Mouse (Mus musculus): ENCODE results near the gene Rgmb. TPM values are rescaled to one million over a fixed set of nuclear protein-coding genes. Genes with fewer than 3 reads are reported as not detected.
A peak's percentile ranks its signal among the peaks of the same experiment; 100 is the strongest.

Rgmb gene
- polyA plus RNA-seq, 1 experiment from 2014 or later: 30.5 TPM

DNA sequence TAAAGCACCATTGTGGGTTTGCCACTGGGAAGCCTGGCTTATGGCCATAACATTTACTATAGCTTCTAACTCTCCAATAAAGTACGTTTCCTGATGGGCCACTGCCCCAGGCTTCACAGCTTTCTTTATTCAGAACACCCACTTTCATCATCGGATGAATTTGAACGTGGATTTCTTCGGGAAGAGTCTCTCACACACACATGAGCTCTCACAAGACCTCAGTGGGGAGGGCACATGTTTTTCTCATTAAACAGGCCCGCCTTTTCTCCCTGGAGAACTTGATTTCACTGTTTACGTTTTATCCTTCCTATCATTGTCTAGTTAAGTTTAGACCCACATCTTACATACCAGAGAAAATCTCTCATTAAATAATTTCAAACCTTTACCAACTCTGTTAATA, 10.7 kb downstream of the Rgmb start:
- H3K9me3 ChIP-seq: no peaks in the 10 kb centered on the region
- ATAC-seq: no peak
- H3K4me2 ChIP-seq (replicated peaks): 0 out of 2 replicates have a peak overlapping the region, but pooled peaks have one; percentile 2
- no peaks in the 10 kb centered on the region for H3K27me3 ChIP-seq (replicated peaks)
- H3K9ac ChIP-seq: no peak overlapping the region
- 69% methylated on average over 6 of the region's 6 CpGs for WGBS
- H3K4me1 ChIP-seq (replicated peaks): peaks cover 17% of the 10 kb centered on the region; the same call in 1 of the 2 replicates
- peaks cover 10% of the 10 kb centered on the region for H3K36me3 ChIP-seq
- H3K27ac ChIP-seq: no peak overlapping the region
- no peak overlapping the region for H3K4me3 ChIP-seq (replicated peaks)

DNA sequence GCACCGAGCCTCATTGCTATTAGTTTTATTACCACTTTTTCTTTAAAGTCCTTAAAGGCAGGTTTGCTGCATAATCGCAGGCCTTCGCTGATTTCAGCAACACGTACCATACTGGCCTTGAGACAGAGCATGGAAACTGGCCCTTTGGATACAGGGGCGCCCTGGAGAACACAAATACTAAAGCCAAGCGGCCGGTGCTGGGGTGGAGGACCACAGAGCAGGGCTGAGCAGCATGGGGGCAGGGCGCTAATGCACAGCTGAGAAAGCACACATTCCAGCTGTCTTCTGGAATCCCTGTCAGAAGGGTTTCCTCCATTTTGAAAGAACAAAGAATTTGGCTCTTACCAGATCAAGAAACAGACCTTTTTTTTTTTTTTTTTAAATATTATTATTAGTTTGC, 12.5 kb downstream of the Rgmb start:
- H3K4me1 ChIP-seq (replicated peaks): peaks cover 14% of the 10 kb centered on the region; the same call in 1 of the 2 replicates
- peaks cover 10% of the 10 kb centered on the region for H3K36me3 ChIP-seq
- H3K27ac ChIP-seq: no peak overlapping the region
- no peaks in the 10 kb centered on the region for H3K9me3 ChIP-seq
- no peaks in the 10 kb centered on the region for H3K27me3 ChIP-seq (replicated peaks)
- H3K4me3 ChIP-seq (replicated peaks): no peak overlapping the region
- no peak overlapping the region for H3K9ac ChIP-seq
- ATAC-seq: no peak
- H3K4me2 ChIP-seq (replicated peaks): no peak overlapping the region
- WGBS: 83% methylated on average over 8 of the region's 8 CpGs

DNA sequence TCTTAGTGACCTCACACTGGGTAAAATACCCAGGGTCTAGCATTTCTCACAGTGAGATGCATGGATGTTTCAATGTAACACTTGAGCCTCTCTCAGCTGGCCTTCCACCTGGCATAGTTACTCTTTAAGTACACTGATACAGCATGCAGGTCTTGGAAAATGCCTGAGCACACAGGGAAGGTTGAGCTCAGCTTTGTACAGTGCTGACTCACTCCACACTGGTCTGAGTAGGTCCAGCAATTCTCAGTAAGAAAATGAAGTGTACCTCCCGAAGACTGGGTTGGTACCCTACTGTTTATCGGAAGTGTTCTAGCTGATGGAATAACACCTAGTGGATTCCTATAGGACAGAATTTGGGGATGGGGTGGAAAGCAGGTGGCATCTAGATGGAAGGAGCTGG, 13.2 kb downstream of the Rgmb start:
- Histone ChIP-seq H3K27me3 (replicated peaks) (no peaks in the 10 kb centered on the region), H3K9ac (no peak overlapping the region), H3K9me3 (no peaks in the 10 kb centered on the region), H3K36me3 (peaks cover 10% of the 10 kb centered on the region), H3K27ac (no peak overlapping the region), H3K4me1 (replicated peaks) (peaks cover 15% of the 10 kb centered on the region; the same call in 1 of the 2 replicates), H3K4me3 (replicated peaks) (no peak overlapping the region), H3K4me2 (replicated peaks) (no peak overlapping the region)
- no peak for ATAC-seq
- 89% methylated on average over 2 of the region's 2 CpGs for WGBS

DNA sequence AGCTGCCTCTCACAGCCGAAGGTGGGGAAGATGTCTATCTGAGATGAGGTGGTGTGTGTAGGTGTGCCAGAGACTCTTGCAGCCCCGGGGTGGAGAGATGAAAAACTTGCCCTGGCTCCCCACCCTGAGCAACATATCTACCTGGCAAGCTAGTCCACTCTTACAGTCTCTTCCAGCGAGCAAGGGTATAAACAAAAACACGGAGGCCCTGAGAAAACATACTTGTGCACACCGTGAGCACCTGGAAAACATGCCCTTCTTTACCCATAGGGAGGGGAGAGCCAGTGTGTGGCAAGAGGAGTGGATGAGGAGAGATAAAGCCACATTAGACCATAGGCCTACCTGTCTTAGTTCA, 13.8 kb downstream of the Rgmb start:
- ATAC-seq: no peak
- no peaks in the 10 kb centered on the region for H3K27me3 ChIP-seq (replicated peaks)
- H3K36me3 ChIP-seq: peaks cover 10% of the 10 kb centered on the region
- H3K4me3 ChIP-seq (replicated peaks): no peak overlapping the region
- peaks cover 11% of the 10 kb centered on the region; the same call in 1 of the 2 replicates for H3K4me1 ChIP-seq (replicated peaks)
- H3K9ac ChIP-seq: no peak overlapping the region
- no peaks in the 10 kb centered on the region for H3K9me3 ChIP-seq
- no peak overlapping the region for H3K4me2 ChIP-seq (replicated peaks)
- H3K27ac ChIP-seq: no peak overlapping the region
- WGBS: 77% methylated on average over 5 of the region's 5 CpGs

DNA sequence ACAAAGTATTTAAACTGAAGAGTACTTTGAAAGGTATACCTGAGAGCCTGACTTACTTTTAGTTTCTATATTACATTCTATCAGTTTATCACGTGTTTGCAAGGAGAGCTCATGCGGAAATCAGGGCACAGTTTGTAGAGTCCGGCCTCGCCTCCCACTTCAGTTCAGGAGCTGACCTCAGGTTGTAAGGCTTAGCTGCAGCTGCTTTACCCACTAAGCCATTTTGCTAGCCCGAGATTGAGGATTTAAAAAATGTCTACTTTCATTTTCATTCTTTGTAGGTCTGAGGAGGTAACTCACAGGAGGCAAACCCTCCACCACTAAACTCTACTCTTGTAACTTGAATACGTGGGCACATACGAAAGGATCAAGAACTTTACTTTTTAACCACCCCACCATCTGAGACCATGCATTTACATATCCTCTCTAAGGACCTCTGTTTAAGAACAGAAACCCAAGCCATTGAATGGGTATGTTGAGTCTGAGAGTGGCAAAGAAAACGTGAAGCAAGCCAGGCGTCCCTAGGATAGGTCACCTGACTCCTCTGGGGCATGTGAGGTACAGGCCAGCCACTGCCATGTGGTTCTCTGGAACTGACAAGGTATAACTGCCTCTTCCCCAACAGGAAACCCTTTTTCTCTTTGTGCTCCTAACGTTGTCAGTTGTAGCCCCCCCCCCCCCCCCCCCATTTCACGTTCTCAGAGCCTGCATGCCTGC, 14.3 kb downstream of the Rgmb start:
- Histone ChIP-seq H3K4me2 (replicated peaks) (no peak overlapping the region), H3K4me3 (replicated peaks) (no peak overlapping the region)
- no peak for ATAC-seq

DNA sequence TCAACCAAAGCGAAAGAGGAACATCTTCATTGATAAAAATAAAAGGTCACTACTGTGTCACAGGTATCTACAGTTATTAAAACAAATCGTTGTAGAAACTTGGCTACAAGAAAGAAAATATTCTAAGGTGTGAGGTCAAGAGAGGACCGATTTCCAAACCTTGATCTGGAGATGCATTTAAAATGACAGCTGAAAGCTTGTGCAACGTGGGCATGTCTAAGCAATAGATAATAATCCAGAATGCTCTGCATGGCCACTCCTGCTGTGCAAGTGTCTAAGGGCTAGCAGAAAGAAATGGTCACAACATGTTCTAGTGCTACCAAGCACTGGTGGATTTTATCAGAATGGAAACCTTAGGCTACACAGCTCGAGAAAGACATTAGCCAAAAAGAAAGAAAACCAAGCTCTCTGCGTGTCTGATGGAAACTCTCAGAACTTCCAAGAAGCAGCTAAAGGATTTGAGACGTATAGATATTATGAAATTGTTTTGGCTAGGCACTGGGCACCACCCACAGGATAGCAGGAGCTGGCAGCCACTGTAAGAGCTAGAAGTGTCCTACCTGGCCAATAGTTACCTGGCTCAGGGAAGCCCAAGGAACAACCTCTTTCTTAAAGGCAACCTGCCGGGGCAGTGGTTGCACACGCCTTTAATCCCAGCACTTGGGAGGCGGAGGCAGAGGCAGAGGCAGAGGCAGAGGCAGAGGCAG, 15.4 kb downstream of the Rgmb start:
- no peak for ATAC-seq
- Histone ChIP-seq H3K27me3 (replicated peaks) (no peaks in the 10 kb centered on the region), H3K4me1 (replicated peaks) (peaks cover 14% of the 10 kb centered on the region; the same call in 1 of the 2 replicates), H3K4me3 (replicated peaks) (no peak overlapping the region), H3K9me3 (no peaks in the 10 kb centered on the region), H3K36me3 (peaks cover 10% of the 10 kb centered on the region), H3K4me2 (replicated peaks) (no peak overlapping the region), H3K9ac (no peak overlapping the region), H3K27ac (no peak overlapping the region)
- WGBS: 87% methylated on average over 10 of the region's 10 CpGs

More for the DNA sequence above, 14.3 kb downstream of the Rgmb start:
- Histone ChIP-seq H3K9ac (no peak overlapping the region), H3K9me3 (no peaks in the 10 kb centered on the region), H3K27me3 (replicated peaks) (no peaks in the 10 kb centered on the region), H3K4me1 (replicated peaks) (peaks cover 11% of the 10 kb centered on the region; the same call in 1 of the 2 replicates), H3K36me3 (peaks cover 10% of the 10 kb centered on the region), H3K27ac (no peak overlapping the region)
- WGBS: 81% methylated on average over 11 of the region's 11 CpGs

DNA sequence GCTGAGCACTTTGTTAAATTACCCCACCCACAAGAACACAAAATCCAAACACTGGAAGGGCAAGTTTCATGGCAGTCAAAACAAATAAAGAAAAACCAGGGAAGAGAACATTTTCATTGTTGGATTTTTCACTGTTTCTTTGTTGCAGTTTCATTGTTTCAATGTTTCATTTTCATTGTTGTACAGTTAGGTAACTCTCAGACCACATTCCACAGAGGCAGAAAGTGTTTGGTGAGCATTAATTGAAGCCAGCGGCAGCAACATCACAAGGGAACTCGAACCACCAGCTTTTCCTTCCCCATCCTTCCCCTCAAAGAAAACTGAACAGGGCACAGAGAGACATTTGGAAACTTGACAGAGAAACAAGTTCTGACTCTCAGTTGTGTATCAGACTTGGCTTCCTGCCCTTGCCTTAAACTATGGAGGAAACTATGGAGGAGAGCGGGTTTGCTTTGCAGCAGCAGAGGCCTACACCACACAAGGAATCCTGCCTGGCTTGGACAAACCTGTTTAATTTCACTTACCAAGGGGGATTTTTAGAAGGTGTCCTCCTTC, 17.1 kb downstream of the Rgmb start:
- Histone ChIP-seq H3K9me3 (no peaks in the 10 kb centered on the region), H3K27ac (no peak overlapping the region), H3K4me1 (replicated peaks) (peaks cover 11% of the 10 kb centered on the region; the same call in 1 of the 2 replicates), H3K27me3 (replicated peaks) (no peaks in the 10 kb centered on the region), H3K4me2 (replicated peaks) (no peak overlapping the region), H3K4me3 (replicated peaks) (no peak overlapping the region), H3K36me3 (peaks cover 10% of the 10 kb centered on the region), H3K9ac (no peak overlapping the region)
- 65% methylated on average over 3 of the region's 3 CpGs for WGBS
- no peak for ATAC-seq

DNA sequence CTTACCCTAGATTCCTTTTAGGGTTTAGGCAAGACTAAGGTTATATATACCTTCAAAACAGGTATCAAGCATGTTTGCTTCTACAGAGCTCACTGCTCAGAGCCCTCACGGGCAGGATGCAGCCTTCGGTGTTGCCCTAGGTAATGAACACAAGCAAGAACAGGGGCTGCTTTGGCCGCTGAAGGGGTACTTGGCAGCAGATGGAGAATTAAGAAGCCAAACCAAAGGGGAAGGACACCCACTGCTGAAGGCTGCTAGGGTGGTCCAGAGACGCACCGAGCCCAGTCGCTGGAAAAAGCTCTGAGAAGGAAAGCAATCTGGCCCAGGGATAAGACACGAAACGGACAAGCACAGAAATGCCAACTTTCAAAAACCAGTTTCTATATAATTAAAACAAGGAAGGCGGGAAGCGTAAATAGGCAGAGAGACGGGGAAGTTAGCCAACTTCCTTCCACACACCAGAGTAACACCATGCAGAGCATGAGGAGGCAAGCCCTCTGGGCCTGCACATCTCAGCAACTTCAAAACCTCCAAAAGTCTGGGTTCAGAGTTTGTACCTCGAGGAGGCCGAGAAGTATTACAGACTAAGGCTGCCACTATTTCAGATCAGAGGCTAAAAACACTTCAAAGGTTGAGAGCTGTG, 18.6 kb downstream of the Rgmb start:
- peaks cover 9% of the 10 kb centered on the region; the same call in 1 of the 2 replicates for H3K4me1 ChIP-seq (replicated peaks)
- 80% methylated on average over 13 of the region's 13 CpGs for WGBS
- no peak overlapping the region for H3K9ac ChIP-seq
- H3K4me3 ChIP-seq (replicated peaks): no peak overlapping the region
- H3K27ac ChIP-seq: no peak overlapping the region
- no peaks in the 10 kb centered on the region for H3K9me3 ChIP-seq
- H3K4me2 ChIP-seq (replicated peaks): no peak overlapping the region
- no peaks in the 10 kb centered on the region for H3K27me3 ChIP-seq (replicated peaks)
- no peaks in the 10 kb centered on the region; the same call in 1 of the 2 replicates for H3K36me3 ChIP-seq
- no peak for ATAC-seq

DNA sequence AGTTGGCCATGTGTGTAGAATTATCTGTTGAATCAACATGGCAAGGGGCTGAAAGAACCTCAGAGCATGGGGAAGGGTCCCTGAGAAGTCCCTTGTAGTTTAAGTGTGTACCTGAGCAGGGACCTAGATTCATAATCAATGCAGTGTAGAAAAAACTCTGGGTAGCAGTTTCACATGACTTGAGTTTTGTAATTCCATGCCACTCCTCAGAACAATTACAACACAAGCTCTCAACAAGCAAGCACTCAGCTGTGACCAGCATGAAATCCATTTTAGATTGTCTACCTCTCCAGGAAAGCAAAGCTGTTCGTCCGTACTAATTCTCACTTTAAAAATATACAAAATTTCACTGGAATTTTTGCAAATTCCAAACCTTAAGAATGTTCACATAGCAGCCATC, 20.9 kb downstream of the Rgmb start:
- H3K9me3 ChIP-seq: no peaks in the 10 kb centered on the region
- peaks cover 9% of the 10 kb centered on the region; the same call in 1 of the 2 replicates for H3K4me1 ChIP-seq (replicated peaks)
- H3K27ac ChIP-seq: no peak overlapping the region
- H3K9ac ChIP-seq: no peak overlapping the region
- 76% methylated on average over 2 of the region's 2 CpGs for WGBS
- H3K27me3 ChIP-seq (replicated peaks): no peaks in the 10 kb centered on the region
- ATAC-seq: no peak
- no peak overlapping the region for H3K4me3 ChIP-seq (replicated peaks)
- H3K36me3 ChIP-seq: peaks cover 6% of the 10 kb centered on the region
- H3K4me2 ChIP-seq (replicated peaks): no peak overlapping the region

DNA sequence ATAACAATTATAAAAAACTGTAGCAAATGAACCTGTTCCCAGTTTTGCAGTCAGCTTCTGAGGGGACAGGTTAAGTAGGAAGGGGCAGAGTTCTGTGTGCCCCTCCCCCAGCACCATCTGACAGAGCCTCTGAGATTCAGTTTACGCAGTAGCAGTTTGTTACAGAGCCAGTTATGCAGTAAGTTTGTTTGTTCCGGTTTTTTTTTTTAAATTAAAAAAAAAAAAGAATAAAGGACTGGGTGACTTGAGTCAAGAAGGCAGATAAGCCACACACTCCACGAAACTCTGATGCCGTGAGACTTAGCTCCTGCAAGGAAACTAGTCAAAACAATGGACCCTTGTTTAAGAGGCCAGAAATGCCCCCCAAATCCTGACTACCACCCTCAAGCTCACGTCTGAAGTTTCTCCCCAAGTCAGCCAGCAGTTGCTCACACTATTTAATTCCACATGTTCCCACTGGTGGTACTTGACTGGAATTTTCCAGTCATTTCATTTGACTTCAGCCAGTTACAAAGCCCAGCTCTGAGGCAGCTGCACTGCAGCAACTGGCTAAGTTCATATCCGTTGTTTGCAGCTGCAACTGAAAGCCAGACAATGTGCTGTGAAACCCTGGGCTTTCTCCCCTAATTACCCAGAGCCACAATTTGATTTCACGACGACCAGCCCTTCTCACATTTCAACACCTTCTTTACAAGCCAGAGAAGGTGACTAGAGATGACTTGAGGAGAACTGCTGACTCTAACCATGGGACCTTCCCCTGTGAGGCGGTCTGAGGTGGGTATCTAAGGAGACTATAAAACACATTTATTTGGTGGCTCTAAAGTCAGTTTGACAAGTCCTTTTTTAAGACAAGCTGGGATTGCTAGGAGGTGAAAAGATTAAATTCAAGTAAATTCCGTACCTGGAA, 22.1 kb downstream of the Rgmb start:
- Histone ChIP-seq H3K36me3 (peaks cover 6% of the 10 kb centered on the region), H3K4me3 (replicated peaks) (no peak overlapping the region), H3K27me3 (replicated peaks) (no peaks in the 10 kb centered on the region), H3K9ac (no peak overlapping the region), H3K9me3 (no peaks in the 10 kb centered on the region), H3K27ac (no peak overlapping the region), H3K4me2 (replicated peaks) (no peak overlapping the region), H3K4me1 (replicated peaks) (peaks cover 5% of the 10 kb centered on the region; the same call in 1 of the 2 replicates)
- WGBS: 30% methylated on average over 10 of the region's 10 CpGs
- ATAC-seq: 0 out of 2 replicates have a peak, but pooled peaks have one; percentile 18

DNA sequence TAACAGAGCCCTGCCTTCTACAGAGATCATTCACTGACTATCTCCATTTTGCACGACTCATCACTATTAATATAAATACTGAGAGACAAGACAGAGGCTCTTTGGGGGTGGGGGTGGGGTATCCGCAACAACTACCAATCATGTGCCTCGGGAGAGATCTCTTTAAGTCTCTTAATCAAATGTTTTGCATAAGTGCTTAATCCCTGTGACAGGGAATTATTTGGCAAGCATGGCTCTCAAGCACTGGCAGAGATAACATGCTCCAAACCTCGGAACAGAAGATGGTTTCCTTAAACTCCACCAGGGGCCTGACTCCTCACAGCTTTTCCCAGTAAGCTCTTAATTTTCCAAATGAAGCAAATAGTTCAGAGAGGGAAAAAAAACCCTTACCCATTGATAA, 22.8 kb downstream of the Rgmb start:
- no peak for ATAC-seq
- 0 out of 2 replicates have a peak, but pooled peaks cover 3% of the 10 kb centered on the region for H3K4me1 ChIP-seq (replicated peaks)
- no peaks in the 10 kb centered on the region for H3K27me3 ChIP-seq (replicated peaks)
- H3K4me2 ChIP-seq (replicated peaks): no peak overlapping the region
- 42% methylated on average over 4 of the region's 4 CpGs for WGBS
- no peak overlapping the region for H3K27ac ChIP-seq
- H3K9me3 ChIP-seq: no peaks in the 10 kb centered on the region
- no peak overlapping the region for H3K4me3 ChIP-seq (replicated peaks)
- H3K36me3 ChIP-seq: peaks cover 6% of the 10 kb centered on the region
- H3K9ac ChIP-seq: no peak overlapping the region

Data from intestine, embryonic 15.5 days (tissue).